Mouse (Mus musculus) left cerebral cortex, adult 9 months (tissue): ENCODE data around the gene Trim60.

Source experiments
- DNase-seq, 2 experiments: peaks; one replicate each; pipeline ENCODE4 v3.0.0; 2022; ENCODE audit warnings: low spot score in 2 of 2

Trim60 gene

GRCm38 (mm10) chr8:64987731-64988130 is 30.7 kb downstream of the Trim60 start, which contains the start of gene Trim75:
Gene Trim75 (minus strand): TSS chr8:64987831.
- no peak for DNase-seq

GRCm38 (mm10) chr8:64983150-64983897 is 35.1 kb downstream of the Trim60 start:
- DNase-seq, result no peak

- DNase-seq, result no peak
Observed at GRCm38 (mm10) chr8:64962836-64963235, 55.5 kb downstream of the Trim60 start.

GRCm38 (mm10) chr8:64959025-64959424 is 59.4 kb downstream of the Trim60 start:
- DNase-seq, result no peak

- DNase-seq, result no peak
Observed at GRCm38 (mm10) chr8:64952101-64952500, 66.3 kb downstream of the Trim60 start.
